Mouse (Mus musculus) heart, postnatal 10 days (tissue): ENCODE data around the gene Cadm1. TPM values are rescaled to one million over a fixed set of nuclear protein-coding genes. Genes with fewer than 3 reads are reported as not detected.
A peak's percentile ranks its signal among the peaks of the same experiment; 100 is the strongest.

Source experiments
- DNase-seq, 2 experiments: peaks; one replicate each; pipeline ENCODE4 v3.0.0; 2021
- intact Hi-C: fragments of 180-260 bp; cut with DNase I; formaldehyde crosslinking; loops from one replicate; pipeline ENCODE4 v1.15.1; 2025
- total RNA-seq, 2 experiments: library from RNA; stranded (reverse); gene quantifications; 2 replicates each; pipeline ENCODE4 v1.2.3; 2021

Gene Cadm1
- total RNA-seq, 2 experiments from 2014 or later, result 2.7 to 3.3 TPM

DNA sequence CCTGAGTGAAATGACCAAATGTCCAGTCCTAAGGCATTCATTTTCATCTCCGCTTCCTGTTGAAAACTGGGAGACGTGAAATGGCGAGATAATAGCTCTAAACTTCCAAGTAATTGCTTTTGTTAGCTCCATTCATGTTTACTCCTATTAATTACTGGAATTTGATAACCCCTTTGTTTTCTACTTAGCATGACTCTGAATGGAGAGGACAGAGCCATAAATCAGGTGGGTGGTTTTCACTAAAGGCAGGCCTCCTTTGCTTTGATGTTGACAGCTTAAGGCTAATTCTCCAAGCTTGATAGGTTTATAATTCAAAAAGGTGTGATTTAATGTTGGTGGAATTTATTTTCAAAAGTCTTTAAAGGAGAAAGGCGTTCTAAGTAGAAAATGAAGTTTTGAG, 74.0 kb downstream of the Cadm1 start:
- intact Hi-C loops, result no loop called here
- DNase-seq, result no peak

DNA sequence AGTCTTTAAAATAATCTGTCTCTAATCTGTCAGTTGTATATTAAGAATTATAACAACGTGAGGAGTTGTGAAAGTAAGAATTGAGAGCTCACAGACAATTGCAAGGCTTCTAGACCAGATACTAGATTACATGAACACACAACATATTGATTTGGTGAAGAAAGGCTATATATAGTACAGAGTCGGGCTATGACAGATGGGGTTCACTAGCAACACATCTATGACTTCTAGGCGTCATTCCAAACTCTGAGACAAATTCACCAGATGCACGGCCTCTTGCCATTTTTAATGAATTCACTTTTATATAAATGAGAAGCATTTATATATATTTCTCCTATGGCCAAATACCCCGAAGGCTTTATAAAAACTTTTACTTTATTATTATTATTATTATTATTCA, 75.7 kb downstream of the Cadm1 start:
- DNase-seq, result no peak
- intact Hi-C loops, result no loop called here

DNA sequence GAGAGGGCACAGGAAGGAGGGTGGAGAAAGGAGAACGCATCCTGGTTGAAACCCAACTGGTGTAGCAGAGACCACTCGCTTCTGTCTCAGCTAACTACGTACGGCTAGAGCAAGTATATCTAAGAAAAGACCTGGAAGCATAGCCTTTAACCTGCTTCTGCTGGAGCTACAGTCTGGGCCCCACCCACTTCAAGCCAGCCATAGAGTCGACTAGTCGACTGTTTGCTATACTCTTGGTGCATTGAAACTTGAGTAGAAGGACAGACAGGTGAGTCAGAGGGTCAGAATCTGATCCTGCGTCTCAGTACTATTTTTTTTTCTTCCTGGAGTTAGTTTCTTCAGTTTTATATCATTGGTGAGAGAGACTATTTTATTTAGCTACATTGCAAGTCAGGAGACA, 78.5 kb downstream of the Cadm1 start:
- intact Hi-C loops, result no loop called here
- DNase-seq, result no peak

DNA sequence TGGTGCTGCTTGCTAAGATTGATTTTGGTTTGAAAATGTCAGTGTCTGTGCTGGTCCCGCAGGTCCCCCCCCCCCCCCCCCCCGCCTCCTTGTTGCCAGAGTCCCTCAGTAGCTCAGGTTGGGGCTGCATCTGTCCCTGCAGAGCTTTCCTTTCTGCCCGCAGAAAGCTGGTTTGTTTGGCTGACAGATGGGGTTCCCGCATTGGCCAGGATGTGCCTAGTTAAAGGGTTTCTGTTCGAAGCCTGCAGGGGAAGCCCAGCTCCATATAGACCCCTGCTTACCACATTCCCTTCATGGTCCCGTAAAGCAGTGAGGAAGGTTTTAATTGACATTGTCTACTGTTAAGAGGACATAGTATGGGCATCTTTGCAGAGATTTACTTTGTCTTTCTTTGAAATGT, 78.9 kb downstream of the Cadm1 start:
- no peak for DNase-seq
- intact Hi-C loops, result no loop called here

- intact Hi-C loops, result no loop called here
- no peak for DNase-seq
Measured at GRCm38 (mm10) chr9:47609443-47609842, 79.5 kb downstream of the Cadm1 start.

GRCm38 (mm10) chr9:47610316-47610715, 80.3 kb downstream of the Cadm1 start:
- no peak for DNase-seq
- intact Hi-C loops, result no loop called here

DNA sequence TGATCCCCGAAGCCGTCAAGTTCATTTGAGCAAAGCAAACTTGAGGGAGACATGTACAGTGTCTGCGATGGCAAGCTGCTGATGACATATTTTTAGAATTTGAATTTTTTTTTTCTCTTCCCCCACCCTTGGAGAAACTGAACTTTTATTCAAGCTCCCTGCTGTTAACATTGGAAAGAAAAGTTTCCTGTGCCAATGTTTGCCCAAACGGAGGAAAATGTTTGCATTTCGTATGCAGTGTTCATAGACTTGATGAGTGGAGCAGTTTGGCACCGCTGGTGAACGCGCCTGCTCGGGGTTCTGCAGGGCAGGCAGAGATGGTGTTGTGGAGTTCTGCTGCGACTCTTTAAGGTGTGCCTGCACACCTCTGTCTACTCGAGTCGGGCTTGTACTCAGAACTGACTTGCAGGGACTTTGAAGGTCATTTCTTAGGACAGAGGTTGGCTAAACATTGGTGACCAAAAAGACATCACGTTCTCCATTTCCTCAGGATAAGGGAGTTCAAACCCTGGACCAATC, 83.0 kb downstream of the Cadm1 start:
- no peak for DNase-seq
- intact Hi-C loops, result no loop called here

DNA sequence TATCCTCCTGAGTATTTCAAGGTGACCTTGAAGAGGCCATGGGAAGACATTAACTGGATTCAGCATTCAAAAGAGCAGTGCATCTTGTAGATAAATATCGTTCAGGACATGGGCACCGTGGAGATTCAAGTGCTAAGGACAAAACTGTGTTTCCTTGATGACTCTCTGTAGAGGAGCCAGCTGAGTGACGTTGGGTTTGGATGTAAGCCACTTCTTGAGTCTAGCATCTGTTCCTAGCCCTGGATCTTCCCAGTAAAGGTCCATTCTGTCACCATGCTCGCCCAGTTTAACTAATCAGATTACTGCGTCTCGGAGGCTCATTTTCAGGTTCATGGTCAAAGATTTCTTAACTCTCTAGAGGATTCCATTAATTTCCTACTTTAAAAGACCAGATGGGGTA, 85.1 kb downstream of the Cadm1 start:
- DNase-seq, result peak; percentile 29 to 46
- intact Hi-C loops, result no loop called here

GRCm38 (mm10) chr9:47616391-47616790, 86.4 kb downstream of the Cadm1 start:
- peak in 1 of 2 experiments; percentile 12 for DNase-seq
- intact Hi-C loops, result no loop called here

DNA sequence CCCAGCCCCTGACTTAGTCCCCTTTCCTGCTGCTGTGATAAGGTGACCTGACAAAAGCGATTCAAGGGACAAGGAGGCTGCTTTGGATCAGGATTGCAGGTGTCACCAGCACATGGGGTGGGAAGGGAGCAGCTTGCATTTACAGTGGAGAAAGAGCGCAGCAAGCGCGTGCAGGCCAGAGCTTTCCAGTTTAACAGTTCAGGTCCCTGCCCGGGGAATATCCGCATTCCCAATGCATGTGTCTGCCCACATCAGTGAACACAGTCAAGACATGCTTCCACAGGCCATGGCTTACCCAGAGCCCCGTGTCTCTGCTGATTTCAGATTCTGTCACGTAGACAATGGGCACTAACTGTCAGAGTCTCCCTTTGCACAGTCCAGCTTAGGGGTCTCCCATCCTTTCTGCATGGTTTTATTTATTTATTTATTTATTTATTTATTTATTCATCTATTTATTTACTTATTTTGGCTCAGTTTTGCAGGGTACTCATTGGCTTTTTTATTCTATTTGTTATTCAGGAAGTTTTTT, 89.6 kb downstream of the Cadm1 start:
- no peak for DNase-seq
- intact Hi-C loops, result no loop called here

- intact Hi-C loops, result no loop called here
- peak in 1 of 2 experiments; percentile 8 for DNase-seq
Measured at GRCm38 (mm10) chr9:47623447-47624445, 93.8 kb downstream of the Cadm1 start.

- intact Hi-C loops, result no loop called here
- DNase-seq, result peak; percentile 37 to 47
Measured at GRCm38 (mm10) chr9:47624565-47625520, 94.9 kb downstream of the Cadm1 start.

GRCm38 (mm10) chr9:47625621-47626210, 95.7 kb downstream of the Cadm1 start:
- intact Hi-C loops, result no loop called here

DNA sequence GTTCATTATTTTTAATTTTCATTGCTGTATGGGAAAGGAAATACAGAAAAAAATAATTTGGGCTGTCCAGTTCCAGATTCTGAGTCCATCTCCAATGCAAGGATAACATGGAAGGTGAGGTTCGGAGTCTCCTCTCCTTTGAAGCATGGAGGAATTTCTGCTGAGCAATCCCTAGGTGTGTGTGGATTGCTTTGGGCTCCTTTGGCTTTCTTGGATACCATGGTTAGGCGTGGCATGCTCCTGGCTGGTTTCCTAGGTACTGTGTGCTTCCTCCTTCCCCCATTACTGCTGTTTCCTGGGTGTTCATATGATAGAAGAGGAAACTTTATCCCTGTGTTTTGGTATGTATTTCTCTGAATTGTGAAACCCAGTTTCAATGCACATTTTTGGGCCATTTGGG, 98.0 kb downstream of the Cadm1 start:
- intact Hi-C loops, result no loop called here
- DNase-seq, result no peak

More at GRCm38 (mm10) chr9:47625621-47626210, 95.7 kb downstream of the Cadm1 start:
- peak in 1 of 2 experiments; percentile 9 for DNase-seq

- no peak for DNase-seq
- intact Hi-C loops, result no loop called here
Measured at GRCm38 (mm10) chr9:47628550-47628949, 98.6 kb downstream of the Cadm1 start.

DNA sequence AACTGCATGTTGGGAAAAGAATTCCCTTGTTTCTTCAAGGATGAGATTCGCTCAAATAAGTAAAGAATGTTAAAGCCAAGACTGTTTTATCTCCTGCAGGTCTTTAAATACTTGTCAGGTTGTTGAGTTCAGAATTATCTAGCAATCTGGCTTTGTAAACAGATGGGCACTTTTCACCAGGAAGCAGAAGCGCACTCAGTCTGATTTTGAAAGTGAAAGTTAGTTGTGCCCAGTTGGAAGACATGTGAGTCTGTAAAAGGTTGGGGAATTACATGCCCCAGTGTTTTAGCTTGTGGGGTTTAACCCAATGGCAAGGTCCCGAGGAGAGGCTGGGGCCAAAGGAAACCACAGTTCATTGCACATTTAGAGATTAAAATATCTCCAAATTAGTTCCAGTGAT, 104.7 kb downstream of the Cadm1 start:
- intact Hi-C loops, result no loop called here
- DNase-seq, result no peak

GRCm38 (mm10) chr9:47642663-47643062, 112.7 kb downstream of the Cadm1 start:
- intact Hi-C loops, result no loop called here
- peak; percentile 36 to 39 for DNase-seq

GRCm38 (mm10) chr9:47645056-47645455, 115.1 kb downstream of the Cadm1 start:
- DNase-seq, result no peak
- intact Hi-C loops, result no loop called here

DNA sequence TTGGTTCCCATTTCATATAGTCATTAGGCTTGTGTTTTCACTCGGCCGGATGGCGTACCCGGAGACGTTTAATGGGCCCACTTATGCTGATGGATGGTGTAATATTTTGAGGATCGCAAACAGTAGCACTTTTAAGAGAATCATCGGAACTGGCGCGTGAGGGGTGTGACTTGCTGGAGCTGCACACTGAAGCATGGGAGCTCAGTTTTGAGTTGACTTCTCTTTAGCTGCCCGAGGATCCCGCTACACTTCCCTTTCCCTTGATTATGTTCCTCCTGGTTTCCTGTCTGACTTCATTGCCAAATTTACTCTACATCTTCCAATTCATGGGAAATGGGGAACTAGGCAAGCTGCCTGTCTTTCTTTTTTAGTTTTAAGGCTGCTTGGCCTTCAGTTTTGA, 121.5 kb downstream of the Cadm1 start:
- intact Hi-C loops, result no loop called here
- DNase-seq, result peak; percentile 12 to 14

GRCm38 (mm10) chr9:47652203-47652602, 122.2 kb downstream of the Cadm1 start:
- intact Hi-C loops, result no loop called here
- DNase-seq, result no peak
